Mouse (Mus musculus) liver, postnatal 0 days (tissue): ENCODE data around the gene Plin2. TPM values are rescaled to one million over a fixed set of nuclear protein-coding genes. Genes with fewer than 3 reads are reported as not detected.

Source experiments
- ATAC-seq: fragments of 200-750 bp; cut with Nextera tagmentation; 2 replicates; pipeline ENCODE4 v1.8.0; 2017; ENCODE audit warnings: mild to moderate bottlenecking, moderate library complexity
- DNase-seq: peaks from one replicate; pipeline ENCODE4 v3.0.0-alpha.2; 2016
- H3K27ac ChIP-seq: fragments of 300-500 bp; sonication (generic); 2 replicates; pipeline ENCODE4 v1.5.1; 2014; ENCODE audit warnings: antibody characterized with exemption, moderate library complexity, mild to moderate bottlenecking, low read depth
- H3K27me3 ChIP-seq: fragments of 300-500 bp; sonication (generic); 2 replicates; pipeline ENCODE4 v1.6.1; 2014; ENCODE audit warnings: low read length, control low read depth, mixed read lengths; ENCODE audit not compliant: insufficient read depth
- H3K36me3 ChIP-seq: fragments of 300-500 bp; sonication (generic); replicated peaks from 2 replicates; pipeline ENCODE4 v1.6.1; 2014; ENCODE audit warnings: mild to moderate bottlenecking, control low read depth, low read length, moderate library complexity, mixed read lengths; ENCODE audit not compliant: insufficient read depth
- H3K4me1 ChIP-seq: fragments of 300-500 bp; sonication (generic); 2 replicates; pipeline ENCODE4 v1.6.1; 2014; ENCODE audit warnings: antibody characterized with exemption, mild to moderate bottlenecking, control low read depth; ENCODE audit not compliant: insufficient read depth
- H3K4me2 ChIP-seq: fragments of 300-500 bp; sonication (generic); 2 replicates; pipeline ENCODE4 v1.6.1; 2014; ENCODE audit warnings: low read depth, mild to moderate bottlenecking, low read length, moderate library complexity, mixed read lengths
- H3K4me3 ChIP-seq: fragments of 300-500 bp; sonication (generic); 2 replicates; pipeline ENCODE4 v1.5.1; 2014; ENCODE audit warnings: low read depth, low read length
- H3K9ac ChIP-seq: fragments of 300-500 bp; sonication (generic); replicated peaks from 2 replicates; pipeline ENCODE4 v1.6.1; 2014; ENCODE audit warnings: mild to moderate bottlenecking, moderate library complexity
- H3K9me3 ChIP-seq: fragments of 300-500 bp; sonication (generic); 2 replicates; pipeline ENCODE4 v1.6.1; 2016; ENCODE audit warnings: mild to moderate bottlenecking, control low read depth, low read length, mixed read lengths
- CTCF ChIP-seq: sonication (generic); IDR thresholded peaks from 2 replicates; pipeline ENCODE4 v1.5.1; 2016; ENCODE audit warnings: antibody characterized with exemption, low read depth
- EP300 ChIP-seq: IDR thresholded peaks from 2 replicates; pipeline ENCODE4 v1.6.1; 2016; ENCODE audit warnings: antibody characterized with exemption, low read depth, mild to moderate bottlenecking
- WGBS: fragments of 180-500 bp; shearing (Covaris S2); extraction: QIAGEN DNeasy Blood & Tissue Kit; methylation state at CpG from one replicate; pipeline ENCODE4 v1.1.7; 2014; ENCODE audit not compliant: insufficient replicate concordance; 5-methylcytosine and 5-hydroxymethylcytosine counted together
- polyA plus RNA-seq: library from polyadenylated mRNA; unstranded; fragments of >200 nt; fragmentation: Nextera tagmentation; extraction: Ambion mirVana; gene quantifications from 2 replicates; pipeline ENCODE4 v1.2.1, GENCODE M21; 2015

Plin2 gene
- polyA plus RNA-seq, 1 experiment from 2014 or later = 451 TPM

- Histone ChIP-seq H3K4me1 (peaks cover 17% of the 10 kb centered on the region), H3K36me3 (no peaks in the 10 kb centered on the region), H3K4me2 (no peak overlapping the region), H3K9ac (no peak overlapping the region), H3K9me3 (no peaks in the 10 kb centered on the region), H3K4me3 (no peak overlapping the region), H3K27ac (no peak overlapping the region), H3K27me3 (no peaks in the 10 kb centered on the region)
- ATAC-seq (no peak), DNase-seq (no peak)
- WGBS = 89% methylated on average over 7 of the region's 7 CpGs
- TF ChIP-seq CTCF = no peak
- no peak for TF ChIP-seq EP300
These were observed 23.1 kb upstream of the Plin2 start for GRCm38 (mm10) chr4:86692931-86693330.

- no peaks in the 10 kb centered on the region for H3K9me3 ChIP-seq
- no peak overlapping the region for H3K4me2 ChIP-seq
- H3K4me3 ChIP-seq = no peak overlapping the region
- H3K4me1 ChIP-seq = peaks cover 24% of the 10 kb centered on the region
- no peak overlapping the region for H3K9ac ChIP-seq
- TF ChIP-seq EP300 (no peak), CTCF (no peak)
- H3K27me3 ChIP-seq = no peaks in the 10 kb centered on the region
- no peak for ATAC-seq
- no peak for DNase-seq
- no peaks in the 10 kb centered on the region for H3K36me3 ChIP-seq
- peak overlapping the region; percentile 88; the same call in 1 of the 2 replicates for H3K27ac ChIP-seq
- 77% methylated on average over 4 of the region's 4 CpGs for WGBS
These were observed 21.4 kb upstream of the Plin2 start for GRCm38 (mm10) chr4:86691290-86691689.

DNA sequence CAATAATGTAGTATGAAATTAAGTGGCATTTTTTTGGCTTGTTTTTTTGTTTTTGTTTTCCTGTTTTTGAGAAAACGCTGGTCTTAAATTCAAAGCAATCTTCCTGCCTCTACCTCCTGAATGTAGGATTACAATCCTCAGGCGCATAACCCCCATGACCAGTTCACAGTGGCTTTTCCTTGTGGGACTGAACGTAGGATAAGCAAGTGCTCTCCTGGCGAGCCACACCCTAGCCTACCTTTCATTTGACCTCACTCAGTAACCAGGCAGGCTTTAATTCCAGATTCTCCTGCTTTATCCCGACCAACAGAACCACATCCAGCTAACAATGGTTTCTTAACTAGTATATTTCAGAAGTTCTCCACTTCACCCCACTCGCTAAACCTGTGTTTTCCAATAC, 20.9 kb upstream of the Plin2 start:
- Histone ChIP-seq H3K27ac (peak overlapping the region; percentile 88), H3K9ac (no peak overlapping the region)
- TF ChIP-seq CTCF (no peak), EP300 (no peak)

GRCm38 (mm10) chr4:86690194-86690593, 20.3 kb upstream of the Plin2 start:
- DNase-seq = peak; percentile 75
- no peaks in the 10 kb centered on the region for H3K9me3 ChIP-seq
- H3K4me2 ChIP-seq = no peak overlapping the region
- ATAC-seq = peak; percentile 87
- no peaks in the 10 kb centered on the region for H3K36me3 ChIP-seq
- H3K4me1 ChIP-seq = peaks cover 30% of the 10 kb centered on the region
- H3K27me3 ChIP-seq = no peaks in the 10 kb centered on the region
- no peak overlapping the region for H3K4me3 ChIP-seq
- no peak overlapping the region for H3K9ac ChIP-seq
- WGBS = 12% methylated on average over 7 of the region's 7 CpGs
- peak overlapping the region; percentile 88 for H3K27ac ChIP-seq
- TF ChIP-seq EP300 (peak; percentile 95), CTCF (no peak)

More for the DNA sequence above, 20.9 kb upstream of the Plin2 start:
- H3K4me2 ChIP-seq = no peak overlapping the region
- ATAC-seq (no peak), DNase-seq (no peak)
- H3K36me3 ChIP-seq = no peaks in the 10 kb centered on the region
- no peaks in the 10 kb centered on the region for H3K27me3 ChIP-seq
- WGBS = 71% methylated on average over 6 of the region's 6 CpGs
- H3K9me3 ChIP-seq = no peaks in the 10 kb centered on the region
- peaks cover 27% of the 10 kb centered on the region for H3K4me1 ChIP-seq
- H3K4me3 ChIP-seq = no peak overlapping the region

GRCm38 (mm10) chr4:86689056-86689735, 19.3 kb upstream of the Plin2 start:
- H3K9ac ChIP-seq = no peak overlapping the region
- no peak for TF ChIP-seq EP300
- no peak for TF ChIP-seq CTCF

DNA sequence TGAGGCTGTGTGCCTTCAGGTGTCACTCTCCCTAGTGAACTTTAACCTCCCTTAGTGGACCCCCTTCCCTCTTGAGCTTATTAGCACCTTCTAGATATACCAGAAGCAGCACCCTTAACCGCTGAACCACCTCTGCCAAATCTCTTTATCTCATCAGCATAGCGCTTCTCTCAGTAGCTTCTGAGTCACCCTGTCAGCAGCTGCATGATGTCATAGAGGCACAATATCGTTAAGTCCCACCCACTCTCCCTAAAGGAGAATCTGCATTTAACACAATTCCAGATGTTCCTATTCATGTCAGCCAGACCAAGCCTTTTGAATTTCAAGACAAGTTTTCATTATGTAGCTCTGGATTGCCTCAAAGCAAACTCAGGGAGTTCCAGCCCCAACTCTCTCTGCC, 16.7 kb upstream of the Plin2 start:
- WGBS = 49% methylated on average over 3 of the region's 3 CpGs
- no peak overlapping the region for H3K4me2 ChIP-seq
- no peak for ATAC-seq
- H3K9me3 ChIP-seq = no peaks in the 10 kb centered on the region
- peaks cover 38% of the 10 kb centered on the region for H3K4me1 ChIP-seq
- H3K9ac ChIP-seq = no peak overlapping the region
- H3K4me3 ChIP-seq = no peak overlapping the region
- H3K36me3 ChIP-seq = no peaks in the 10 kb centered on the region
- no peaks in the 10 kb centered on the region for H3K27me3 ChIP-seq
- peak overlapping the region; percentile 69; the same call in 1 of the 2 replicates for H3K27ac ChIP-seq
- TF ChIP-seq CTCF (no peak), EP300 (no peak)
- no peak for DNase-seq

More at GRCm38 (mm10) chr4:86689056-86689735, 19.3 kb upstream of the Plin2 start:
- no peak overlapping the region for H3K4me3 ChIP-seq
- 48% methylated on average over 10 of the region's 10 CpGs for WGBS
- H3K4me1 ChIP-seq = peaks cover 30% of the 10 kb centered on the region
- no peak overlapping the region for H3K4me2 ChIP-seq
- H3K27ac ChIP-seq = peak overlapping the region; percentile 88
- no peaks in the 10 kb centered on the region for H3K27me3 ChIP-seq
- ATAC-seq (no peak), DNase-seq (no peak)
- H3K9me3 ChIP-seq = no peaks in the 10 kb centered on the region
- H3K36me3 ChIP-seq = no peaks in the 10 kb centered on the region
